Mouse (Mus musculus): ENCODE results near the gene Wdr91. TPM values are rescaled to one million over a fixed set of nuclear protein-coding genes. Genes with fewer than 3 reads are reported as not detected.

Wdr91 gene
- 10 to 100 TPM; 30.6 to 31.2 TPM for total RNA-seq (2021)
- long read RNA-seq, experiment 1, transcript Wdr91-201 (15 exons, 2,682 nt) = major isoform, 12 of 30 reads
- long read RNA-seq, experiment 1, partial matches to known transcripts = 10 of 30 reads
- long read RNA-seq, experiment 1, other reads (novel, unspliced or antisense) = 8 of 30 reads
- long read RNA-seq, experiment 2, transcript Wdr91-201 (15 exons, 2,682 nt) = major isoform, 20 of 35 reads
- long read RNA-seq, experiment 2, partial matches to known transcripts = 7 of 35 reads
- long read RNA-seq, experiment 2, other reads (novel, unspliced or antisense) = 8 of 35 reads

- intact Hi-C loops (cut with DNase I) = no loop called here
- DNase-seq (ENCODE audit: low spot score in 2 of 2) = peak; percentile 92 to 95
These were observed at the start of gene Wdr91 for GRCm38 (mm10) chr6:34910371-34911219. Gene Wdr91 (minus strand): TSS chr6:34910876.

GRCm38 (mm10) chr6:34959131-34959530, 48.5 kb upstream of the Wdr91 start:
- DNase-seq (ENCODE audit: low spot score in 2 of 2) = no peak
- intact Hi-C loops (cut with DNase I) = no loop called here

GRCm38 (mm10) chr6:34955862-34956241, 45.2 kb upstream of the Wdr91 start:
- intact Hi-C loops (cut with DNase I) = no loop called here

GRCm38 (mm10) chr6:34954926-34955861, 44.5 kb upstream of the Wdr91 start:
- intact Hi-C loops (cut with DNase I) = no loop called here
- peak in 1 of 2 experiments; percentile 9 for DNase-seq (ENCODE audit: low spot score in 2 of 2)

More at GRCm38 (mm10) chr6:34955862-34956241, 45.2 kb upstream of the Wdr91 start:
- no peak for DNase-seq (ENCODE audit: low spot score in 2 of 2)

GRCm38 (mm10) chr6:34951956-34952667, 41.4 kb upstream of the Wdr91 start:
- no peak for DNase-seq (ENCODE audit: low spot score in 2 of 2)
- intact Hi-C loops (cut with DNase I) = no loop called here

GRCm38 (mm10) chr6:34951518-34951917, 40.8 kb upstream of the Wdr91 start:
- no peak for DNase-seq (ENCODE audit: low spot score in 2 of 2)
- intact Hi-C loops (cut with DNase I) = no loop called here

GRCm38 (mm10) chr6:34948461-34948860, 37.8 kb upstream of the Wdr91 start:
- intact Hi-C loops (cut with DNase I) = no loop called here

GRCm38 (mm10) chr6:34946486-34947079, 35.9 kb upstream of the Wdr91 start:
- DNase-seq (ENCODE audit: low spot score in 2 of 2) = no peak
- intact Hi-C loops (cut with DNase I) = no loop called here

More at GRCm38 (mm10) chr6:34948461-34948860, 37.8 kb upstream of the Wdr91 start:
- DNase-seq (ENCODE audit: low spot score in 2 of 2) = peak in 1 of 2 experiments; percentile 12

GRCm38 (mm10) chr6:34943499-34943898, 32.8 kb upstream of the Wdr91 start:
- intact Hi-C loops (cut with DNase I) = no loop called here
- no peak for DNase-seq (ENCODE audit: low spot score in 2 of 2)

GRCm38 (mm10) chr6:34942446-34942845, 31.8 kb upstream of the Wdr91 start:
- no peak for DNase-seq (ENCODE audit: low spot score in 2 of 2)
- intact Hi-C loops (cut with DNase I) = no loop called here

GRCm38 (mm10) chr6:34941496-34941895, 30.8 kb upstream of the Wdr91 start:
- DNase-seq (ENCODE audit: low spot score in 2 of 2) = no peak
- intact Hi-C loops (cut with DNase I) = no loop called here

GRCm38 (mm10) chr6:34939451-34939850, 28.8 kb upstream of the Wdr91 start:
- DNase-seq (ENCODE audit: low spot score in 2 of 2) = no peak
- intact Hi-C loops (cut with DNase I) = loop anchor here (5.0 kb wide), 1 partner anchor 33 kb away; no protein-coding TSS in a partner anchor

GRCm38 (mm10) chr6:34938929-34939325, 28.3 kb upstream of the Wdr91 start:
- no peak for DNase-seq (ENCODE audit: low spot score in 2 of 2)
- intact Hi-C loops (cut with DNase I) = loop anchor here (5.0 kb wide), 1 partner anchor 33 kb away; no protein-coding TSS in a partner anchor

GRCm38 (mm10) chr6:34938280-34938928, 27.7 kb upstream of the Wdr91 start:
- intact Hi-C loops (cut with DNase I) = loop anchor here (5.0 kb wide), 1 partner anchor 34 kb away; no protein-coding TSS in a partner anchor

GRCm38 (mm10) chr6:34936743-34937142, 26.1 kb upstream of the Wdr91 start:
- no peak for DNase-seq (ENCODE audit: low spot score in 2 of 2)
- intact Hi-C loops (cut with DNase I) = loop anchor here (5.0 kb wide), 1 partner anchor 36 kb away; no protein-coding TSS in a partner anchor

More at GRCm38 (mm10) chr6:34938280-34938928, 27.7 kb upstream of the Wdr91 start:
- no peak for DNase-seq (ENCODE audit: low spot score in 2 of 2)

- DNase-seq (ENCODE audit: low spot score in 2 of 2) = no peak
- intact Hi-C loops (cut with DNase I) = no loop called here
These were observed 22.0 kb upstream of the Wdr91 start for GRCm38 (mm10) chr6:34932633-34933032.

- intact Hi-C loops (cut with DNase I) = loop anchor here (10.0 kb wide), 1 partner anchor 413 kb away; no protein-coding TSS in a partner anchor
- no peak for DNase-seq (ENCODE audit: low spot score in 2 of 2)
These were observed 16.9 kb upstream of the Wdr91 start for GRCm38 (mm10) chr6:34927594-34927993.

All from left cerebral cortex, postnatal 14 days (tissue).